Mouse (Mus musculus) kidney, postnatal 14 days (tissue): ENCODE measurements at regions not wholly inside any gene's neighbourhood (a gene's known extent, or its start where the extent isn't known, plus 50 kb on each side); places are given as distances from the start of the nearest gene placed in this dataset.

Experiments
- DNase-seq: peaks from one replicate; pipeline ENCODE4 v3.0.0; 2022; ENCODE audit warnings: mixed read lengths

GRCm38 (mm10) chr2:173456083-173456482 lies 66.3 kb upstream of the 1700021F07Rik start:
- DNase-seq = no peak

GRCm38 (mm10) chr2:173456924-173457623 lies 65.3 kb upstream of the 1700021F07Rik start:
- no peak for DNase-seq

- DNase-seq = no peak
Measured at GRCm38 (mm10) chr2:173457624-173458320, 64.6 kb upstream of the 1700021F07Rik start.

- DNase-seq = no peak
Measured at GRCm38 (mm10) chr2:173458861-173459260, 63.5 kb upstream of the 1700021F07Rik start.

GRCm38 (mm10) chr2:173463313-173463712 lies 59.1 kb upstream of the 1700021F07Rik start:
- no peak for DNase-seq

- DNase-seq = no peak
Measured at GRCm38 (mm10) chr2:173464562-173464961, 57.8 kb upstream of the 1700021F07Rik start.

- no peak for DNase-seq
Measured at GRCm38 (mm10) chr2:173465006-173465620, 57.3 kb upstream of the 1700021F07Rik start.

- DNase-seq = no peak
Measured at GRCm38 (mm10) chr2:173468136-173468535, 54.2 kb upstream of the 1700021F07Rik start.

- DNase-seq = no peak
Measured at GRCm38 (mm10) chr2:173469756-173470155, 52.6 kb upstream of the 1700021F07Rik start.
